In the genomic region with DNA sequence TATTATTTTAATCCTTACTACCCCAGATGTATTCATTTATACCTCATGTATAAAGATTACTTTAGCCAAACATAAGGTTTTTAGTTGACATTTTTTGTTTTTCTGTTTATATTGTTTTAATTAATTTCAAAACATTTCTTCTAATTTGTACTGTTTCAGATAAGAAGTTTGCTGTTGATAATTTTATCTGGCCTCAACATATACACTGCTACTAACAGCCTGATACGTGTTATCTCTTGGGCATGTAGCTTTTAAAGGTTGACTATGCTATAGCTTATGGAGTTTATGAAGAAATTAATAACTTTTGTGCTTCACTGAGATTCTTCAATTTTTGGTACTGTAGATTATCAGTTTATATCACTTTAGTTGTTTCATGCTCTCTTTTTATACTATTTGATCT, we compare ENCODE assay signal across 27 mouse cellular contexts.
"Had no signal": no experiment of that assay in that cellular context is flagged by ENCODE, and none has a peak within 500 bp of the region (broad histone marks: within the 10 kb centered on the region; RNA-seq: fewer than 3 reads in every experiment).

No protein-coding gene starts in this region.

- H3K27ac ChIP-seq: embryonic facial prominence, embryonic 10.5 days; embryonic facial prominence, embryonic 12.5 days; embryonic facial prominence, embryonic 13.5 days; embryonic facial prominence, embryonic 15.5 days; forebrain, embryonic 10.5 days; forebrain, embryonic 12.5 days; forebrain, embryonic 13.5 days; forebrain, embryonic 15.5 days; gastrocnemius, adult 2 months; heart, adult 2 months had no signal

- H3K36me3 ChIP-seq: embryonic facial prominence, embryonic 10.5 days; embryonic facial prominence, embryonic 12.5 days; embryonic facial prominence, embryonic 13.5 days; embryonic facial prominence, embryonic 15.5 days; forebrain, embryonic 10.5 days; forebrain, embryonic 12.5 days; forebrain, embryonic 15.5 days had no signal

- H3K27me3 ChIP-seq: embryonic facial prominence, embryonic 12.5 days; embryonic facial prominence, embryonic 13.5 days; embryonic facial prominence, embryonic 15.5 days; forebrain, embryonic 12.5 days; forebrain, embryonic 13.5 days; forebrain, embryonic 15.5 days had no signal

- ATAC-seq: forebrain, embryonic 13.5 days; forebrain, embryonic 14.5 days; forebrain, embryonic 15.5 days; forebrain, embryonic 16.5 days; forebrain, postnatal 0 days had no signal

- DNase-seq: cerebellum, adult 9-10 months; cerebellum, adult 9-11 months; cerebellum, postnatal 10 days; cerebellum, postnatal 14 days; cerebellum, postnatal 25 days; cerebellum, postnatal 36 days; embryo, embryonic 11 days; forebrain, postnatal 0 days; gastrocnemius, adult 2 months; gastrocnemius, postnatal 10 days; gastrocnemius, postnatal 14 days; gastrocnemius, postnatal 25 days; gastrocnemius, postnatal 36 days; heart, adult 11 months; heart, adult 18-20 months; heart, adult 2 months had no signal

- H3K9ac ChIP-seq: embryonic facial prominence, embryonic 12.5 days; embryonic facial prominence, embryonic 13.5 days; embryonic facial prominence, embryonic 15.5 days; forebrain, embryonic 12.5 days; forebrain, embryonic 13.5 days; forebrain, embryonic 15.5 days; forebrain, postnatal 0 days had no signal

- H3K4me1 ChIP-seq: embryonic facial prominence, embryonic 10.5 days; embryonic facial prominence, embryonic 12.5 days; embryonic facial prominence, embryonic 13.5 days; embryonic facial prominence, embryonic 15.5 days; forebrain, embryonic 10.5 days; forebrain, embryonic 12.5 days; forebrain, embryonic 13.5 days; forebrain, embryonic 15.5 days had no signal

- H3K9me3 ChIP-seq: embryonic facial prominence, embryonic 10.5 days; embryonic facial prominence, embryonic 12.5 days; embryonic facial prominence, embryonic 13.5 days; embryonic facial prominence, embryonic 15.5 days; forebrain, embryonic 10.5 days; forebrain, embryonic 12.5 days; forebrain, embryonic 13.5 days; forebrain, embryonic 15.5 days had no signal

- H3K4me3 ChIP-seq: embryonic facial prominence, embryonic 10.5 days; embryonic facial prominence, embryonic 12.5 days; embryonic facial prominence, embryonic 13.5 days; embryonic facial prominence, embryonic 15.5 days; erythroblast, embryonic 14.5 days; forebrain, embryonic 10.5 days; forebrain, embryonic 12.5 days; forebrain, embryonic 13.5 days; forebrain, embryonic 15.5 days; gastrocnemius, adult 2 months; heart, adult 2 months had no signal

- H3K4me2 ChIP-seq: embryonic facial prominence, embryonic 12.5 days; embryonic facial prominence, embryonic 13.5 days; embryonic facial prominence, embryonic 15.5 days; forebrain, embryonic 12.5 days; forebrain, embryonic 13.5 days; forebrain, embryonic 15.5 days had no signal
